Mouse (Mus musculus): ENCODE measurements at regions not wholly inside any gene's neighbourhood (a gene's known extent, or its start where the extent isn't known, plus 50 kb on each side); places are given as distances from the start of the nearest gene placed in this dataset.
A peak's percentile ranks its signal among the peaks of the same experiment; 100 is the strongest.

DNA sequence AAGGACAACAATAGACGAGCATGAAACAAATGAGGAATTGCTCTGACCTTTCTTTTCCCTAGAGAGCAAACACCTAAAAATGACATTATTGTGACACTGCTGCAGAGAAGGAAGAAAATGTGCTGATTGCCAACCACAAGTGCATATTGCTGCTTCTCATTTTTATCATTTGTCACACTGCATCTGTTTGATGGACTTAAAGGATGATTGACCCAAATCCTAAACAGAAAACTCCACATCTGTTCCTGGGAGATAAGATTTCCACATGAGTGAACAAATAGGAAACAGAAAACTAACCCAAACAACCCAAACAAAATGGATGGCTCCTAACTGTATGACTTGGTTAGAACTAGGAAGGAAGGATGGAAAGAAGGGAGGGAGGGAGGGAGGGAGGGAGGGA lies 118.5 kb downstream of the Ccdc50 start:
- no peak for DNase-seq

DNA sequence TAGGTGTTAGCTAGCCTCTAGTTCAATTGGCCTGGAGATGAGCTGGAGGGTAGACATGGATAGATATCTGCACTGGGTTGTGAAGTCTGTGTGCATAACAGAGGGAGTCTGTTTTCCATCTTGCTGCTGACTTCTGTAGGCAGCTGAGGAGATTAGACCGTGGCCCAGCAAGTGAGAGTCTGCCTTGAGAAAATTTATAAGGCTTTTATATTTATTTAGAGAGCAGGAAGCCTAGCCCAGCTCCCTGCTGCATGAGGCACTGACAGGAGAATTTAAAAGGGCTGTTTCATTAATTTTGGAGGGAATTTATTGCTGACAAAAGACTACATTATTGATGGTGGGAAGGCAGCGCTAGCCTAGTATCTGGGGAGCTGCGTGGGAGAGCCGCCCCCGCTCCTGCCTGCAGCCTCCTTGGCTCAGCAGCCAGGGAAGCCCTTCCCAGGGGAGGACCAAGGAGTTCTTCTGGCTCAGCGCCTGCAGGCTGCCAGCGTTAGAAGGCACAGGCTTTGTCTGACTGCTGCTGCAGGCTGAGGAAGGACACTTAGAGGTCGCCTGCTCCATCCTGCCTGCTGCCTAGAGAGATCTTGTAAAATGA lies 135.0 kb downstream of the Ccdc50 start:
- peak; percentile 21 for DNase-seq

DNA sequence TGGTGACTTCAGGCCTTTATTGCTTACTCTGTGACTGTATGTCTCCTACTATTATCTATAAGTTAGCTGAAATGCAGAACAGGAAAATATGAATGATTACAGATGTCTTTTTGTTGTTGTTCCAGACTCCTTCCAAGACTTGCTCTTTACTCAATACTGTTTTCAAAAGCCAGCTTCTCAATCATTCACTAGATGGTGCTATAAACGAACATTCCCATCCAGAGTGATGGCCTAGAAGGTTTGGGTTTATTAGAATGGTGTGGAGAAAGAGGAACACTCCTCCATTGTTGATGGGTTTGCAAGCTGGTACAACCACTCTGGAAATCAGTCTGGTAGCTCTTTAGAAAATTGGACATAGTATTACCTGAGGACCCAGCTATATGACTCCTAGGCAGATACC lies 138.0 kb downstream of the Ccdc50 start:
- no peak for DNase-seq

DNA sequence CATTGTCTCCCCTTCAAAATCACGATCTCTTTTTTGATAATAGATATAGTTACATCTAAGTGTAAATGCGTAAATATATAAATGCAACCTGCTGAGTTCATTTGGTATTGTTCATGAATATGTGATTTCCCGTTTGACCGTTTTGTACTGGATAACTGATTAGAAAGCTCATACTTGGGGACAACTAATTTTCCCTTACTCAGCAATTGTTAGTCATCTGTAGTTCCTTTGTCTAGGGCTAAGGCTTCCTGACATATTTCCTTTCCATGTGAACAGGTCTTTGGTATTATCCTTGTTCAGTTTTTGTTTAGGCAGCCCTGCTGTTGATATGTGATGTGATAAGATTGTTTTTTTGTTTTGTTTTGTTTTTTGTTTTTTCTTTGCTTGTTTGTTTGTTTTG lies 142.0 kb downstream of the Ccdc50 start:
- no peak for DNase-seq
